Mouse (Mus musculus): Measurements from ENCODE around the gene Socs1.
A peak's percentile ranks its signal among the peaks of the same experiment; 100 is the strongest.
"Not testable (repeated sequence)": the region's sequence is repeated elsewhere in the genome, so short reads cannot be mapped to it uniquely, and the experiment has no call there.

Socs1 gene

DNA sequence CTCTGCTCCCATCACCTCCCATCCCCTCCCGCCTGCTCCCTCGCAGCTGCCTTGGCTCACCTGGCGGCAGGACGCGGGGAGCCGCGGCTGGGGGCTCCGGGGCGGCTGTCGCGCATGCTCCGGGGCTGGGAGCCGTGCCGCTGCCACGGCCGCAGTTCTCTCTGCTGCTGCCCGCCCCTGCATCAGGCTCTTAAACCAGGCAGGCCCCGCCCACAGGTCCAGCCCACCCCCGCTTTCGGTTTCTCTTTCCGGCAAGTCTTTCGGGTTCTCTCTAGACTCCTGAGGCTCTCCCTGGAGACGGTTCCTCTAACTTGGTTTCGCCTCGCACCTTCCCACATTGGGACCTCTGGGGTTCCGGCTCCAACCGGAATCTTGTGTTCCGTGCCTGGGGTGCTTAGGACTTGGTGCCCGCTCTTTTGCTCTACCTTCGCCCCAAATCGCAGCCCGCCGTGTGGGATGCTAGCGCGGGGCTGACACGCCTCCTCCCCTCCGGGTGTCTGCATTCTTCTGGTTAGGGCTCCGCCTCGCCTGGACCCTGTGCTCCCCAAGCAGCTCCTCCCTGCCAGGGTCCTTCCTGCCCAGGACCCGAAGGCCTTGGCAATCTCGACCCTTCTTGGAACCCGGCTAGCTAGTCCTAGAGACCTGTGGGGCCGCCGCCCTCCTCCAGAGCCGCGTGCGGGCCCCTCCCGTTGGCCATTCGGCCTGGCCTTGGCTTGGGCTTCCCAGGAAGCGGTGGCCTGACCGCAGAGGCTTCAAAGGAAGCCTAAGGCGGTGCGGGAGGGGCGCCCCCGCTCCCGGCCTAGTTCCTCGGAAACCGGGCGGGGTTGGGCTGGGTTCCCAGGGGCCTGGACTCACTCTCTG, at the start of gene Socs1:
Gene Socs1, minus strand, starts transcription at position 166 of the 861 bp plus-strand sequence.
- peak; percentile 98 for DNase-seq (ENCODE audit: low read depth, low spot score)

DNA sequence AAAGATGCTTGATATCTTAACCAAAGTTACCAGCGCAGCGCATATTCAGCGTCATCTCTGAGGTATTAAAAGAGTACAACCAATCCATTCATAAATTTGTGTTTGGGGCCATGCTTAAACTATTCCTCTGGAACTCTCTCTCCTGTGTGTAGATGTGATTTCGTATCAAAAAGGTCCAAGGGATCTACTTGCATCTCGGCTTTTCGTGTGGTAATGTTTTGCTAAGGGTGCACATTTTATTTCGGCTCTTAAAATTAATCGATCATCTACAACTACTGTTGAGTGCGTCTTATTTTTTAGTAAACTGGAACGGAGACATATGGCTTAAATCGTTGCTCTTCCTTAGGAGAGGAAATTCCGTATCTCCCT, 49.2 kb upstream of the Socs1 start:
- no peak for DNase-seq (ENCODE audit: low read depth, low spot score)

DNA sequence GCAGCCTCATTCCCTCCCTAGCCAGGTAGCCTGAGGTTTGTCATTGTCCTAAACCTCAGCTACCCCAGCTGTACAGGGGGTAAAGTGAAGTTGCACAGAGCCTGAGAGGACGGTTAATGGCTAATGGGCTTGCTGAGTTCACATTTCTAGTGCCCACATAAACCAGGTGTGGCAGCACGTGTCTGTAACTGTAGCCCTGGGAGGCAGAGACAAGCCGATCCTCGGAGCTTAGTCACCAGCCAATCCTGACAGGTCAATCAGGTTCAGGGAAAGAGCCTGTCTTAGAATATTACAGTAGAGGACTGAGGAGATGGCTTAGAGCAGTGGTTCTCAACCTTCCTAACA, 43.1 kb upstream of the Socs1 start:
- DNase-seq (ENCODE audit: low read depth, low spot score): no peak

DNA sequence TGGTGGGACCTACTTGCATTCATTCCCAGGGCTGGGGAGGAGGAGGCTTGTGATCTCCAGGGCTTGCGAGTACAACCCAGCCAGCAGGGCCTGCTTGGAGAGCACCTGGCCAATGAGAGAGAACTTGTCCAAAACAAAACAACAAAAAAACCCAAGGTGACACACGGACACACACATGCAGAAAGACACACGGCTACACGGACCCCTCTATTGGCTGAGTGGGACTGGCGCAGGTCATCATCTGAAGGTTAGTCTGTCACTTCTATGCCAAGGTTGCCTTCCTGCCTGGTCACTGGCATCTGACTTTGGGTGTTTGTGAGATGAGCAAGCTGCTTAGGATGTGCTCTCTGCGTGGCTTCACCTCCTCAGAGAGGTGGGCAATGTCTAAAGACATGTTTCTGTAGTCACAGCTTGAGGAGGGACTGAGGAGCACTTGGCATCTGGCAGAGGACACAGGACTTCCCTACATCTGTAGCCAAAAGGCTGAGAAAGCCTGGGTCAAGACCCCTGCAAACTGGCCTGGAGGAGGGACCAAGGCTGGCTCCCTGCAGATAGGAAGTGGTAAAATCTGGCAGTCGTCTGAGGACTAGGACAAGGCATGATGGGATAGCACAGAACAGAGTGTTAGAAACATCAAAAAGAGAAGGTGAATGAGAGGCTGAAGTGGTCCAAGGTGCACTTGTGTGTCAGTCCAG, 42.6 kb upstream of the Socs1 start:
- no peak for DNase-seq (ENCODE audit: low read depth, low spot score)

DNA sequence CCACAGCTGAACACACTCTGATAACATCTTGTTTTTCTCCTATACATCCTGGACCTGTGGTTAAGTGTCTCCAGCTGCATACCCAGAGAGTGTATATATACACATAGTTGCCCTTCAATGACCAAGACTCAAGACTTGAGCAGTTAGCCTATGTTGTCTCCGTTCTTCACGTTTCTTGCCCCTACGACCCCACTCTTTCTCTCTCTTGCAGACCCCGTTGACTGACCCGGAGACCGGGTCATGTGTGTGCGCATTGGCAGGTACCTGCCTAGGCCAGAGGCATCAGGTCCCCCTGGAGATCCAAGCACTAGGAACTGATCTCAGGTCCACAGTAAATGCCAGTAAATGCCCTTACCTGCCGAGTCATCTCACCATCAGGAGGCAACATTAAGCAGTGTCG, 41.9 kb upstream of the Socs1 start:
- no peak for DNase-seq (ENCODE audit: low read depth, low spot score)

DNA sequence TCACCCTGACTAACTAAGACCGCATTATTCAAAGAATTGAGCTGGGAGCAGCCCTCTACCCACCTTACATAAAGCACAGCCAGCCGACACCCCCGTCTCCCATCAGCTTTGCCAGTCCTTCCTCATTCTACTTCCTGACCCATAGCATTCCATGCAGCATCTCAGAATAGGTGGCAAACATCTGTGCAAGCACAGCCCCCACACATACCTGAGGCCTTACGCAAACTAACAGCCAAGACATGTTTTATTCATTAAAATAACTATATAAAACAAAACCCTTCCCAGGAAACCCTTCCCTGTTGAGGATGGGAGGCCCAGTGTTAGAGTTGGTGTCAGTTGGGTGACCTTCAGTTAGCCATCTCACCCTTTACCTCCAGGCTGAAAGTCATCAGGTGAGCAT, 40.5 kb upstream of the Socs1 start:
- DNase-seq (ENCODE audit: low read depth, low spot score): no peak

DNA sequence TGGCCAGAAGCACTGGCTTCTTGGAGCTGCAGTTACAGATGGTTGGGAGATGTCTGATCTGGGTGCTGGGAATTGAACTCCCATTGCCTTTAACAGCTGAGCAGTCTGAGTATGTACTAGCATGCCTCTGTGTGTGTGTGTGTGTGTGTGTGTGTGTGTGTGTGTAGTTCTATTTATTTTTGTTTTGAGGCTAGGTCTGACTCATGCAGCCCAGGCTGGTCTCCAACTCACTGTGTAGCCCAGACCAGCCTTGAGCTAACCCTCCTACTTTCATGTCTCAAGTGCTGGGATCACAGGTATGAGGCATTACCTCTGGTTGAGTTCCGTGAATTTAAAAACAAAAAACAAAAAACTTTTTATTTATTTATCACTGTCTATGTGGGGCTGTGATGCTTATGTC, 39.2 kb upstream of the Socs1 start:
- no peak for DNase-seq (ENCODE audit: low read depth, low spot score)

DNA sequence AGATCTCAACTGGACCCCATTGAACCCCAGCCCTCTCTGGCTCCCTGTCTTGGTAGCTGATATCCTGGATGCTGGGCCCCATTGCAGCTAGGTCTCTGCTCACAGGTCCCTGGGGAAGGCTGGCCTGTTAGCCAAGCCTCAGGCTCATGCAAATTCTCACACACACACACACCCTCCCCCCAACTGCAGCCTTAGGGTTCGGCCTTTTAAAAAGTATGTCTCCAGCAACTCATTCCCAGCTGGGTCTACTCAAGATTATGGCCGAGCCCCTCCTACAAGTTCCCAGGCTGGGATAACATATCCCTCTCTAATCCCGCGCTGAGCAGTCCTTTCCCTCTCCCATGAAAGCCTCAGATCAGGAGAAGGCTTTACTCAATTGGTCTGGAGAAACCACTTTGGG, 36.1 kb upstream of the Socs1 start:
- no peak for DNase-seq (ENCODE audit: low read depth, low spot score)

DNA sequence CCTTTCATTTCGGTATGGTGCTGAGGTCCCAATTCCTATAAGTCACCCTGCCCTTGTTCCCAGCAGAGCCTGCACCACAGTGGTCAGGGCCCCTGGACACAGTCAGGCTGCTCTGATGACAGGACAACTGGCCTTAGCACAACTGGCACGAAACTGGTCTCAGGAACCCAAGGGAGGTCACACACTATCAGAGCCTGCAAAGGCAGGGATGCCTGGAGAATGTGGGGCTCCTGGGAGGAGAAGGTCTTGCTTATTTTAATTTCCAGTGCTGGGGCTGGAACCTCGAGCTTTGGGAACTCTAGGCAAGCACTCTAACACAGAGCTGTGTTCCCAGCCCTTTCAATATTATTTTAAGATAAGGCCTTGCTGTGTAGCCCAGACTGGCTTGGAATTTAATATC, 34.6 kb upstream of the Socs1 start:
- no peak for DNase-seq (ENCODE audit: low read depth, low spot score)

DNA sequence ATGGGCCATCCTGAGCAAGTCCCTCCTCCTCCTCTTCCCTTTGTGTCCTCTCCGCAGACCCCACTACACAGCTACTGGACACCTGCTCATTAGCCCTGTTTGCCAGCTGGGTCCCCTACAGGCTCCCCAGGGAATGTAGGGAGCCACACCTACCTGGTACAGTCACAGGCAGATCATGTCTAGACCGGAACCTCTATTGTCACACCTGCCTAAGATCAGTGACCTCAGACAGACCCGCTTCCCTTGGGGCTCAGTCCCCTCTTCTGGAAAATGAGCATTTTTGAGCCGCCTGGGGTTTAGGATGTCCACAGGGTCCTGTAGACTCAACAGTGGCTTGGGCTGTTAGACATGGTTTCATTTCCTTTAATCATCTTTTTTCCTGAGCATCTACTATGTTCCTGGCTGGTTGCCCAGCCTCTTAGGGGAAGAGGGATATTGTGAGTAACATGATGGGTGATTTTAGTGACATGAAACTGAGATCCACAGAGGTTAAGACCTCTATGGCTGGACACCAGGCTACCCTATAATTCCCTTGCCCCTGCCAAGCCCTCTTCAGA, 33.3 kb upstream of the Socs1 start:
- DNase-seq (ENCODE audit: low read depth, low spot score): no peak

DNA sequence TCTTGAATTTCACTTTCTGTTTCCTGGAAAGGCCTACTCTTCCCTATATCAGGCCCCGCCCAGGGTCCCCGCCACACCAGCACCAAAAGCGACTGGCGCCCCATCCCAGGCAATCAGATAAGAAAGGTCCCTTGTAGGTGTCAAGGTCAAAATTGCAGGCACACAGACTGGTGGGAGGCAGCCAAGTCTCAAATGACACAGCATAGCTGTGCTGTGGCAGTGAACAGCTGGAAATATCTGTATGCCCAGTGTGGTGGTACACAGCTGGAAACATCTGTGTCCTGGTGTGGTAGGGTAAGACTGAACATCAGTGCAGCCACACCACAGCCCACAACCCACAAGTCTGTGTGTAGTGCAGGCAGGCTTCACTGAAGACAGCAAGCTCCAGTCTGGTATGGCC, 29.5 kb upstream of the Socs1 start:
- peak; percentile 34 for DNase-seq (ENCODE audit: low read depth, low spot score)

DNA sequence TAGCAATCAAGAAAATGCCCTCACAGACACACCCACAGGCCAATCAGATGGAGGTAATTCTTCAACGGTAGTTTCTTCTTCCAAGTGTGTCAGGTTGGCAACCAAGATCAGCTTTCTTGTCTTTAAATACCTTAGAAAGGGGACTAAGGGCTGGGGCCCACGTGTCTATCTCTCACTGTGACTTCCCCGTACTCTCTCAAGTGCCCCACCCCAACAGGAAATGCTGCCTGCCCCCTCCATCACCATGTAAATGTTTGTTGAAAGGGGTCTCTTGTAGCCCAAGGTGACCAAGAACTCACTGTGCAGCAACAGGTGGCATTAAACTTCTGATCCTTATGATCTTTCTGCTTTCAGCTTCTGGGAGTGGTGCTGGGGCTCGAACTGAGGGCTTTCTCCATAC, 28.4 kb upstream of the Socs1 start:
- DNase-seq (ENCODE audit: low read depth, low spot score): no peak

DNA sequence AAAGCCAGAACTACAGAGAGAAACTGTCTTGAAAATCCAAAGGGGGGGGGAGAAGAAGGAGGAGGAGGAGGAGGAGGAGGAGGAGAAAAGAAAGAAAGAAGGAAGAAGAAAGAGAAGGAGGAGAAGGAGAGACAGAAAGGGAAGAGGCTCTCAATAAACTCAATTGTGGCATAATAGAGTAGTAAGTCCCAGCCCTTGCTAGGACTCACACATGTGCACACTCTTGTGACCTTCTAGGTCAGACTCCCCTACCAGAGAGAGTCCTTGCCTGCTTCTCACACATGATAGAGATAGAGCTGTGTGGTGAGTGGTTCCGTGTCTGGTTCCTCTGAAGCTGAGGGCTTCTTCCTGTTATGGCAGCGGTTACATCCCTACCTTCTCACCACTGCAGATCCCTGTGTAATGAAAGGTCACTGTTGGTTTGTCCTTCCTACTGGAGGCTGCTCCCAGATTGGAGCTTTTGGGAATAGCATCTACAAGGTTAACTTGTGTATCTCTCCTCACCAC, 27.6 kb upstream of the Socs1 start, which contains the start of gene Gm11172:
Gene Gm11172, plus strand, starts transcription at position 51 of the 507 bp plus-strand sequence.
- peak; percentile 38 for DNase-seq (ENCODE audit: low read depth, low spot score)

DNA sequence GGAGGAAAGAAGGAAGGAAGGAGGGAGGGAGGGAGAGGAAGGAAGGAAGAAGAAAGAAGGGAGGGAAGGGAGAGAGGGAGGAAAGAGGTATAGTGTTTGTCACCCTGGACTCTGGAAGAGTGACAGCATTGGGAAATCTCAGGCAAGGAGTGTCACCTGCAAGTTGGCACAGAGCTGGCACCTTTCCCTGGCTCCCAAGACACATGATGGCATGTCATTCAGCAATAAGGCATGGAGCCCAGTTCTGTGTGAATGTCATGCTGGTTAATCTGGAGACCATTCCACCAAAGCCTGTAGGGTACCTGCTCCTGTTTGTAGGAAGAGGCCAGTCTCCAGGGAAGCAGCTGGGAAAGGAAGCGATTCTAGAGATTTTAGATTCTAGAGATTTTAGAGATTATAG, 25.0 kb upstream of the Socs1 start:
- no peak for DNase-seq (ENCODE audit: low read depth, low spot score)

DNA sequence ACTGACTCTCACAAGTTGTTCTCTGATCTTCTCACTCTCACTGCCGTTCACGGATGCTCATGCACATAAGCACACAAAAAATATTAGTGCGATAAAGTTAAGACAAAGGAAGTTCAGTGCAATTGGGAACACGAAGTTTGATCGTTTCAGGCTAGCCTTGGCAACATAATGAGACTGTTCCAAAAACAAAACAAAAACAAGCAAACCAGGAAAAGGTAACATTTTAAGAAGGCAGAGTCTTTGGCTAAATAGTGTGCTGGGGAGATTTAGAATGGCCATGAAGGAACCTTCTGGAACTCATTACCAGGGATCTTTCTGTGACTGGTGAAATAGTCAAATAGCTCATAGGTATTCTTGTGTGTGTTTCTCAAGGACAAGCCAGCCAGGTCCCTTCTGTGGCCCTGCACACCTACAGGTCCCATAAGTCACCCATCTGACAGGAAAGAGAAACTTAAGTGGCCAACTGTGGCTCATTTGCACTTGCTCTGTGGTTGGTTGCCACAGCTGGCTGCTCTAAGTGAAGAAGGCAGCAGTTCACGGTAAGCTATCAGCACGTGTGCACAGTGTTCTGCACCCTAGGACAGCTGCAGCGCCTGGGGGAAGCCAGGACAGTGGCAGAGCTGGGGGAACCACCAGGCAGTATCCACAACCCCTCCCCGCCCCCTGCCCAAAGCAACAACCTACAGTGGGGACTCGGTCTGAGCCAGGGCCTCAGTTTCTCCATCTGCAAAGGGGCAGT, 20.6 kb upstream of the Socs1 start, which contains the start of gene Prm1:
Gene Prm1, minus strand, starts transcription at position 51 of the 739 bp plus-strand sequence.
- peak; percentile 29 for DNase-seq (ENCODE audit: low read depth, low spot score)

DNA sequence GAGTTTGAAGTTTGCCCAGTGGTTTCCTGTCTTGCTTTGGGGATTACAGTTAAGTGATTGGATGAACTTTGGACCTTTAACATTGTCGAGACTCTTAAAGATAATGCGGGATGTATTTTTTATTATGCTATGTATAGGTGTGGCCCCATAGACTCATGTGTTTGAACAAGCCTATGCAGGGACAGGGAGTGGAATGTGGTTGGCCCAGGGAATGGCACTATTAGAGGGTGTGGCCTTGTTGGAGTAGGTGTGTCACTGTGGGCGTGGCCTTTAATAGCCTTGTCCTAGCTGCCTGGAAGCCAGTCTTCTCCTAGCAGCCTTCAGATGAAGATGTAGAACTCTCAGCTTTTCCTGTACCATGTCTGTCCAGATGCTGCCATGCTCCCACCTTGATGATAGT, 17.1 kb upstream of the Socs1 start:
- not testable (repeated sequence) for DNase-seq (ENCODE audit: low read depth, low spot score)

DNA sequence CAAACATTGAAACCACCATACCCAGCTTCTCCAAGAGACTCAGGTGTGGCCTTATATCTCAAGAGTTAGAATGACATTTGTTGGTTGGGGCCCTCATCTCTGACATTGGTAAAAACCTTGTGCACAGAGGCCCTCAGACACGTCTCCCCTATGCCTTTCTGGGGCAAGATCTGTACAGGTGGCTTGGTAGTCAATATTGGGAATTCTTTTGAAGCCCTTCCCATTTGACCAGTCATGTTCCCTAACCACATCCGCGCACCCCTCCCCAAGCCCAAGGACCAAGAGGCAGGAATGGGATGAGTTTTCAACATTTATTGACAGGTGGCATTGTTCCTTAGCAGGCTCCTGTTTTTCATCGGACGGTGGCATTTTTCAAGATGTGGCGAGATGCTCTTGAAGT, 10.7 kb upstream of the Socs1 start, which contains the start of gene Prm2:
Gene Prm2, minus strand, starts transcription at position 101 of the 400 bp plus-strand sequence.
- DNase-seq (ENCODE audit: low read depth, low spot score): no peak

DNA sequence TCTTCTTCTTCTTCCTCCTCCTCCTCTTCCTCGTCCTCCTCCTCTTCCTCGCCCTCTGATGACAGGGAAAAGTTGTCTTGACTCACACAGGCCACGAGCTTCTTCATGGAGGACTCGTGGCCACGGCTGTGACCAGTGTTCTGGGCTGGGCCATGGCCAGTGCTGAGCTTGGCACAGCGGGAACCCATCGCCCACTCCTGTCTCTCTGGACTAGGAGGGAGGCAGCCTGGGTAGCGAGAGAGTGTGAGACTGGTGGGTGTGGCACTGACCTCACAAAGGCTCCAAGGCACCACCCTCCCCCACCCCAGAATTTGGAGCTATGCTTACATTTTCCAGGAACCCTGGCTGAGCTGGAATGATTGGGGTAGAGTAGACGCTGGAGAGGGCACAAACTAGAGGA, 5.4 kb upstream of the Socs1 start, which contains the start of gene Prm3:
Gene Prm3, minus strand, starts transcription at position 213 of the 400 bp plus-strand sequence.
- no peak for DNase-seq (ENCODE audit: low read depth, low spot score)

DNA sequence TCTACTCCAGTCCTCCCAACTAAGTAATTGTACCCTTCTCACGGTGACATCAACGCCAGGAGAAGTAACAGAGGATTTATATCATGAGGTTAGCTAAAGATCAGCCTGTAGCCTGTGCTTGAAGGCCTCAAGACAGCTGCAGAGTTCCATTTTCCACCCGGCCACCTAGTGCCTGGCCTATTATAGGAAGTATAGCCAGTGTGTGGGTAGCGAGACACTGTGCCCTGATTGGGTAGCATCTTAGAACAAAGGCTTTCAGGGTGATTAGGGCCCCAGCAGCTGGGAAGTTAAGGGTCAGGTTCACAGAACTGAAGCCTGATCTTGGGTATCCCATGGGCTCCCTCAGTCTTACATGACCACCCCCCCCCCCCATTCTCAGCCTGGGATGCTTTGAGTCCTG, 3.5 kb upstream of the Socs1 start:
- DNase-seq (ENCODE audit: low read depth, low spot score): peak; percentile 56

DNA sequence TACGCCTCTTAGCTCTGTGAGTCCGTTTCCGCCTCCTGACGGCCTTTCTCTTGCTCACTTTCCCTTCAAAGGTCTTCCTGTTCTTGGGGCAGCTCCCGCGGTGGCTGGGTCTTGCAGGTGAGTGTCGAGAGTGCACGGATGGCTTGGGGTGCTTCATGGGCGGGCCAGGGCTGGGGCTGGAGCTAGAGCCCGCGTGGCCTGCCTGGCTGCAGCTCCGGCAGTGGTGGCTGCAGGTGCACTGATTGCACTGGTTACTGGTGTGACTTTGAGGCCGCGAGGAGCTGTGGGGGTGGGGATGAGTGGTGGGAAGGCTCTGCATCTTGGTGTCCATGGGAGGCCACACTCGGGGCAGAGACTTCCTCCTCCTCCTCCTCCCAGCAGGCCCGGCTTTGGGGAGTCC, 2.9 kb upstream of the Socs1 start, which contains the start of gene Tnp2:
Gene Tnp2, minus strand, starts transcription at position 390 of the 400 bp plus-strand sequence.
- DNase-seq (ENCODE audit: low read depth, low spot score): peak; percentile 63

DNA sequence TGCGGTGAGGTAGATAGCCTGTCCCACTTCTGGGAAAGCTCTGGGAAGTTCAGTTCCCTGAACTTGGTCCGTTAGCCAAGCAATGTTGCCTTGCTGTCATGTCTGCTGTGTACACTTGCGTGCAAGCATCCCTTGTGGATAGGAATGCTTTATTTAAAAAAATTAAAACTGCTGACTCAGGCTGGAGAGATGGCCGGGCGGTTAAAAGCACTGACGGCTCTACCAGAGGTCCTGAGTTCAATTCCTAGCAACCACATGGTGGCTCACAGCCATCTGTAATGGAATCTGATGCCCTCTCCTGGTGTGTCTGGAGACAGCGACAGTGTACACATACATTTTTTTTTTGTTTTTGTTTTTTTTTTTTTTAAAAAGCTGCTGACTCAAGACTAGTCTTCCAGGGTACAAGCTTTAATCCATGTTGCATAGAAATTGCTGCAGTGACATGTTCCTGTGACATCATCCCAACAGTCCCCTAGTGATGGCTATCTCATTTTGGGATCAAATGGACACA, 2.3 kb upstream of the Socs1 start:
- no peak for DNase-seq (ENCODE audit: low read depth, low spot score)
